Mouse (Mus musculus) heart, embryonic 11.5 days (tissue): ENCODE results near the gene Ergic1. TPM values are rescaled to one million over a fixed set of nuclear protein-coding genes. Genes with fewer than 3 reads are reported as not detected.
A peak's percentile ranks its signal among the peaks of the same experiment; 100 is the strongest.

ENCODE experiments used
- ATAC-seq: fragments of 200-750 bp; cut with Nextera tagmentation; replicated peaks from 2 replicates; pipeline ENCODE4 v1.8.0; 2017; ENCODE audit warnings: moderate library complexity; ENCODE audit not compliant: insufficient number of reproducible peaks, low FRiP score, low TSS enrichment
- H3K27ac ChIP-seq: fragments of 300-500 bp; sonication (generic); 2 replicates; pipeline ENCODE4 v1.5.1; 2014; ENCODE audit warnings: mild to moderate bottlenecking, low read depth, low read length
- H3K27me3 ChIP-seq: fragments of 300-500 bp; sonication (generic); 2 replicates; pipeline ENCODE4 v1.6.1; 2014; ENCODE audit warnings: mild to moderate bottlenecking, low read length, mixed read lengths; ENCODE audit not compliant: control insufficient read depth, insufficient read depth
- H3K36me3 ChIP-seq: fragments of 300-500 bp; sonication (generic); 2 replicates; pipeline ENCODE4 v1.6.1; 2014; ENCODE audit warnings: mild to moderate bottlenecking, low read length, moderate library complexity, mixed read lengths; ENCODE audit not compliant: control insufficient read depth, insufficient read depth
- H3K4me1 ChIP-seq: fragments of 300-500 bp; sonication (generic); 2 replicates; pipeline ENCODE4 v1.6.1; 2014; ENCODE audit warnings: low read length; ENCODE audit not compliant: control insufficient read depth, insufficient read depth
- H3K4me2 ChIP-seq: fragments of 300-500 bp; sonication (generic); 2 replicates; pipeline ENCODE4 v1.6.1; 2014; ENCODE audit warnings: mild to moderate bottlenecking, moderate library complexity
- H3K4me3 ChIP-seq: fragments of 300-500 bp; sonication (generic); 2 replicates; pipeline ENCODE4 v1.5.1; 2014; ENCODE audit warnings: low read depth, low read length
- H3K9ac ChIP-seq: fragments of 300-500 bp; sonication (generic); 2 replicates; pipeline ENCODE4 v1.6.1; 2014; ENCODE audit warnings: mild to moderate bottlenecking, low read depth, low read length, moderate library complexity
- H3K9me3 ChIP-seq: fragments of 300-500 bp; sonication (generic); replicated peaks from 2 replicates; pipeline ENCODE4 v1.6.1; 2016; ENCODE audit warnings: low read length; ENCODE audit not compliant: control insufficient read depth
- WGBS: fragments of 180-500 bp; shearing (Covaris S2); extraction: QIAGEN DNeasy Blood & Tissue Kit; methylation state at CpG from one replicate; pipeline ENCODE4 v1.1.7; 2014; ENCODE audit not compliant: insufficient replicate concordance; 5-methylcytosine and 5-hydroxymethylcytosine counted together
- polyA plus RNA-seq: library from polyadenylated mRNA; unstranded; fragments of >200 nt; fragmentation: Nextera tagmentation; extraction: Ambion mirVana; gene quantifications from 2 replicates; pipeline ENCODE4 v1.2.1, GENCODE M21; 2014

Gene Ergic1
- polyA plus RNA-seq, 1 experiment from 2014 or later: 147 TPM

GRCm38 (mm10) chr17:26595448-26596167 lies 34.3 kb downstream of the Ergic1 start:
- 31% methylated on average over 7 of the region's 7 CpGs for WGBS
- no peaks in the 10 kb centered on the region for H3K36me3 ChIP-seq
- peak overlapping the region; percentile 58 for H3K9ac ChIP-seq
- peaks cover 52% of the 10 kb centered on the region for H3K4me1 ChIP-seq
- no peaks in the 10 kb centered on the region for H3K27me3 ChIP-seq
- no peak overlapping the region for H3K4me3 ChIP-seq
- H3K9me3 ChIP-seq: no peaks in the 10 kb centered on the region
- ATAC-seq: no peak
- H3K27ac ChIP-seq: peak overlapping the region; percentile 95
- peak overlapping the region; percentile 31; the same call in 1 of the 2 replicates for H3K4me2 ChIP-seq

DNA sequence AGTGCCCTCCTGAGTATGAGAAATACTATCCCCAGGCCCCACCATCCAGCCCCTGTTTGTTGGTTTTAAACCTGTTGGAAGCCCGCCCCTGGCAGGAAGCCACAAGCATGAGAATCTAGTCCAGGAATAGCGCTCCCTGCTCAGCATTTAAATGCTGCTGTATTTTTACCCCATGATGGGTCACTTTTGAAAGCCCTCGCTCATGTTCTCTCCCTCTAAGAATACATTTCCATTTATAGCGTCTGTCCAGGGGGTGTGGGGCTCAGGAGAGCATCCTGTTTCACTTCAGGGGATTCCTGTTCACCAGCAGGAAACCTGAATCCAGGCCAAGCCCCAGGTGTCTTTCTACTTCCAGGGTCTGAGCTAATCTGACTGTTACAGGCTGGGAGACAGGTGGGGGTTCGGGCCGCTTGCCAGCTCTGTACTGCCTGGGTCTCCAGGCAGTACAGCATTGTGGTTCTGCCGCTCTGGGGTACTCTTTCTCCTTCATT lies 34.9 kb downstream of the Ergic1 start:
- Histone ChIP-seq H3K27ac (peak overlapping the region; percentile 95), H3K27me3 (no peaks in the 10 kb centered on the region), H3K4me1 (peaks cover 57% of the 10 kb centered on the region), H3K36me3 (no peaks in the 10 kb centered on the region), H3K4me3 (no peak overlapping the region), H3K9me3 (no peaks in the 10 kb centered on the region), H3K4me2 (peak overlapping the region; percentile 31; the same call in 1 of the 2 replicates), H3K9ac (peak overlapping the region; percentile 58)
- no peak for ATAC-seq
- WGBS: 42% methylated on average over 7 of the region's 7 CpGs

DNA sequence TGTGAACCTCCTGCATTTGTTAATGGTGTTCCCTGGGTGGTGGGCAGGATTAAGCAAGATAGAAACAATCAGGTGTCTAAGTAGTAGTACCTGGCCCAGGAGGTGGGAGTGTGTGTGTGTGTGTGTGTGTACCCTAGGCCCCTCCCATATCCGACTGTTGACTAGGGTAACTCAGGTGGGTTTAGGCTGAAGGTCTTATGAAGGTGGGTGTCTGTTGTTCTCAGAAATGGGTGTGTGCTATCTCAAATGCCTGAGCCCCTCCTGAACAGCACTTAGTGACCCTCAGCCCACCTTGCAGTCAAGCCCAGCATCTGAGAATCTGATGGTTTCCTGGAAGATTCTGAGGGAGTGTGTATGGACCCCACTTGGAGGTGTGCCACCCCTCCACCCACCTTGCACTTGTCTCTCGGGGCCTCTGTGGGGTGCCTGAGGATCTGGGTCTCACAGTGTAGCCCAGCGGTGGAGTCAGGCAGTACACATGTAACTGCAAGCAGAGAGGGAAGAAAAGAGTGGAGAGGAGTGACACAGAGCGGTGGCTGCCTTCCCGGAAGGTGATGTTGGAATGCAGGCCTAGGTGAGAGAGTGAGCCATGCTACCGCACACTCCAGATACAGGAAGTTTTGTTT lies 35.7 kb downstream of the Ergic1 start:
- no peak for ATAC-seq
- Histone ChIP-seq H3K4me1 (peaks cover 63% of the 10 kb centered on the region), H3K9me3 (no peaks in the 10 kb centered on the region), H3K36me3 (no peaks in the 10 kb centered on the region), H3K27me3 (no peaks in the 10 kb centered on the region), H3K9ac (peak overlapping the region; percentile 48; the same call in 1 of the 2 replicates), H3K4me3 (no peak overlapping the region), H3K4me2 (no peak overlapping the region), H3K27ac (peak overlapping the region; percentile 95)
- WGBS: 76% methylated on average over 6 of the region's 6 CpGs

GRCm38 (mm10) chr17:26598845-26599244 lies 37.6 kb downstream of the Ergic1 start:
- H3K9ac ChIP-seq: no peak overlapping the region
- 90% methylated on average over 5 of the region's 5 CpGs for WGBS
- H3K27ac ChIP-seq: no peak overlapping the region

GRCm38 (mm10) chr17:26600913-26601447 lies 39.7 kb downstream of the Ergic1 start:
- ATAC-seq: no peak
- Histone ChIP-seq H3K36me3 (no peaks in the 10 kb centered on the region), H3K4me1 (peaks cover 42% of the 10 kb centered on the region), H3K9me3 (no peaks in the 10 kb centered on the region), H3K9ac (no peak overlapping the region), H3K27ac (0 out of 2 replicates have a peak overlapping the region, but pooled peaks have one; percentile 3), H3K4me3 (no peak overlapping the region), H3K4me2 (no peak overlapping the region), H3K27me3 (no peaks in the 10 kb centered on the region)
- WGBS: 59% methylated on average over 17 of the region's 17 CpGs

More at GRCm38 (mm10) chr17:26598845-26599244, 37.6 kb downstream of the Ergic1 start:
- no peak overlapping the region for H3K4me2 ChIP-seq
- no peaks in the 10 kb centered on the region for H3K36me3 ChIP-seq
- no peak overlapping the region for H3K4me3 ChIP-seq
- no peaks in the 10 kb centered on the region for H3K9me3 ChIP-seq
- no peak for ATAC-seq
- H3K27me3 ChIP-seq: no peaks in the 10 kb centered on the region
- peaks cover 62% of the 10 kb centered on the region for H3K4me1 ChIP-seq

DNA sequence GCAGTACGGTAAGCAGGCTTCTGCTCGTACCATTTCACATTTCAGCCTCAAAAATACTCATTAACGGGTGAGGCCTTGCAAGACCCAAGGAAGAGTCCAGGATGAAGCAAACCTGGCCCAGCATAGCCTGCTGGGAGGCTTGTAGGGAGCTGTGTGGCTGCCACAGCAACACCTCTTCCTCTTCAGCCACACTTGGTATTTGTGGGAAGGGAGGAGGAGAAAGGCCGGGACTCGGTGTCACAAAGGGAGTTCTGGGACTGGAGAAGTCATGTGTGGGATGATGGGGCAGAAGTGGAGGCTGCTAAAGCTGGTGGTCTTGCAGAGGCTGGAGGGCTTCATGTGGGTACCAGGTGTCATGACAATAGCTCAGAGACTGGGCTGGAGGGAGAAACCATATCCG lies 40.2 kb downstream of the Ergic1 start:
- 62% methylated on average over 6 of the region's 6 CpGs for WGBS
- no peaks in the 10 kb centered on the region for H3K27me3 ChIP-seq
- ATAC-seq: no peak
- H3K36me3 ChIP-seq: no peaks in the 10 kb centered on the region
- H3K4me2 ChIP-seq: no peak overlapping the region
- H3K9me3 ChIP-seq: no peaks in the 10 kb centered on the region
- no peak overlapping the region for H3K4me3 ChIP-seq
- H3K27ac ChIP-seq: 0 out of 2 replicates have a peak overlapping the region, but pooled peaks have one; percentile 0
- peaks cover 37% of the 10 kb centered on the region for H3K4me1 ChIP-seq
- no peak overlapping the region for H3K9ac ChIP-seq

- no peak for ATAC-seq
Observed at GRCm38 (mm10) chr17:26601926-26602325, 40.6 kb downstream of the Ergic1 start.

DNA sequence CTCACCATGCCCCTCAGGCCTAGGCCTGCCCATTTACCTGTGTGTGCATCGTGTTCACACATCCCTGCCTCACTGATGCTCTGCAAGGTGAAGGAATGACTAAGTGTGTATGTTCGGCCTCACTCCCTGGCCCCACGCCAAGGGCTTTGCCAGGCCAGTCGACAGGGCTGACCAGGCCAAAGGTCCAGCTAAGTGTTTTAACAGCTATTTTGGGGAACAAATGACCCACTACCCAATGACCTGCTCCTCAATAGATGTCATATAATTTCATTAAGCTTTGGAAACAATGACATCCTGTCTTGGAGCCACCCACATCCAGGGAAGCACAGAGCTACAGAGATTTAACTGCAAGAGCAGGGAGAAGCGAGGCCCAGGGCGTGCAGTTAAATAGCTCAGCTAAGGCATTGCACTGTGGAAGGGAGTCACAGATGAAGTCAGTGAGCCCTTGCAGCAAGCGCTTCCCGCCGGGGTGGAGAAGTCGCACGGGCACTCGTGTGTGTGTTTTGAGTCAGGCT lies 41.1 kb downstream of the Ergic1 start:
- no peak overlapping the region for H3K4me3 ChIP-seq
- no peaks in the 10 kb centered on the region for H3K9me3 ChIP-seq
- 70% methylated on average over 12 of the region's 12 CpGs for WGBS
- ATAC-seq: no peak
- H3K9ac ChIP-seq: 0 out of 2 replicates have a peak overlapping the region, but pooled peaks have one; percentile 43
- no peaks in the 10 kb centered on the region for H3K27me3 ChIP-seq
- peak overlapping the region; percentile 67 for H3K27ac ChIP-seq
- peaks cover 28% of the 10 kb centered on the region for H3K4me1 ChIP-seq
- H3K4me2 ChIP-seq: no peak overlapping the region
- H3K36me3 ChIP-seq: no peaks in the 10 kb centered on the region

More at GRCm38 (mm10) chr17:26601926-26602325, 40.6 kb downstream of the Ergic1 start:
- WGBS: 56% methylated on average over 6 of the region's 6 CpGs
- no peak overlapping the region for H3K4me3 ChIP-seq
- H3K4me1 ChIP-seq: peaks cover 33% of the 10 kb centered on the region
- no peaks in the 10 kb centered on the region for H3K36me3 ChIP-seq
- no peaks in the 10 kb centered on the region for H3K9me3 ChIP-seq
- H3K9ac ChIP-seq: no peak overlapping the region
- H3K27me3 ChIP-seq: no peaks in the 10 kb centered on the region
- H3K27ac ChIP-seq: peak overlapping the region; percentile 67
- no peak overlapping the region for H3K4me2 ChIP-seq
